Mouse (Mus musculus) Patski (cell line): ENCODE measurements around the gene Map3k12. TPM values are rescaled to one million over a fixed set of nuclear protein-coding genes. Genes with fewer than 3 reads are reported as not detected.

Experiments
- ATAC-seq: fragments of 100-300 bp; one replicate; pipeline ENCODE4 v1.8.0; 2021
- CTCF ChIA-PET: fragments of 350-600 bp; sonication (Branson Sonifier 250); formaldehyde crosslinking; loops from one replicate; lab custom pipeline; 2022; ENCODE audit warnings: inconsistent platforms; lab: Charles Lee
- POLR2A ChIA-PET: fragments of 350-600 bp; sonication (Branson Sonifier 250); formaldehyde crosslinking; loops from one replicate; lab custom pipeline; 2022; ENCODE audit warnings: antibody characterized with exemption, inconsistent platforms; lab: Charles Lee
- DNase-seq: peaks from one replicate; pipeline ENCODE4 v3.0.0-alpha.2; 2011; ENCODE audit warnings: low read depth, low spot score
- H3K27me3 ChIP-seq: fragments of 371-371 bp; one replicate; pipeline ENCODE4 v1.5.1; 2021
- CTCF ChIP-seq: fragments of 100-300 bp; IDR thresholded peaks from one replicate; pipeline ENCODE4 v1.5.1; 2021
- in situ Hi-C: fragments of 300-500 bp; cut with MboI; formaldehyde crosslinking; loops from 3 replicates; pipeline ENCODE4 v1.11.1; 2018; ENCODE audit warnings: low pct_unique_long_range_greater_than_20kb, mixed read lengths
- polyA plus RNA-seq: library from polyadenylated mRNA; unstranded; gene quantifications from one replicate; pipeline ENCODE4 v1.2.3, GENCODE M21; 2021

The Map3k12 gene
- polyA plus RNA-seq, 1 experiment from 2014 or later = 41.5 TPM

GRCm38 (mm10) chr15:102513004-102513403 is 3.9 kb downstream of the Map3k12 start:
- ChIA-PET CTCF (interaction anchor here (0.8 to 1.4 kb wide), 2 partner anchors 8 to 13 kb away, joined by 3 read pairs; no protein-coding TSS in a partner anchor), POLR2A (no interaction called here)
- no peaks in the 10 kb centered on the region for H3K27me3 ChIP-seq
- no peak for ATAC-seq
- in situ Hi-C loops = no loop called here
- no peak for DNase-seq
- TF ChIP-seq CTCF = no peak

- ATAC-seq (no peak), DNase-seq (no peak)
- CTCF ChIA-PET = interaction anchor here (0.8 to 1.4 kb wide), 2 partner anchors 8 to 12 kb away, joined by 3 read pairs; no protein-coding TSS in a partner anchor
- POLR2A ChIA-PET = interaction anchor here (0.8 kb wide), 1 partner anchor 32 kb away, joined by 3 read pairs; no protein-coding TSS in a partner anchor
- no peak for TF ChIP-seq CTCF
- in situ Hi-C loops = no loop called here
- H3K27me3 ChIP-seq = no peaks in the 10 kb centered on the region
Observed at GRCm38 (mm10) chr15:102512471-102512870, 4.4 kb downstream of the Map3k12 start.

- no peak for DNase-seq
- ChIA-PET CTCF (no interaction called here), POLR2A (interaction anchor here (0.8 to 2.5 kb wide), 2 partner anchors 10 to 33 kb away, joined by 3 to 8 read pairs; no protein-coding TSS in a partner anchor)
- TF ChIP-seq CTCF = no peak
- H3K27me3 ChIP-seq = no peaks in the 10 kb centered on the region
- ATAC-seq = no peak
- in situ Hi-C loops = no loop called here
Observed at GRCm38 (mm10) chr15:102512010-102512409, 4.9 kb downstream of the Map3k12 start.

- POLR2A ChIA-PET = interaction anchor here (0.5 to 2.5 kb wide), 3 partner anchors 10 to 14 kb away, joined by 3 to 8 read pairs (median 5); no protein-coding TSS in a partner anchor
- in situ Hi-C loops = no loop called here
- DNase-seq (no peak), ATAC-seq (no peak)
- TF ChIP-seq CTCF = no peak
- H3K27me3 ChIP-seq = no peaks in the 10 kb centered on the region
- CTCF ChIA-PET = interaction anchor here (0.9 to 1.5 kb wide), 2 partner anchors 13 to 14 kb away, joined by 3 to 6 read pairs; partner anchors contain the start of gene Npff
Observed at GRCm38 (mm10) chr15:102511285-102511833, 5.5 kb downstream of the Map3k12 start.

- TF ChIP-seq CTCF = no peak
- POLR2A ChIA-PET = interaction anchor here (1.1 to 2.5 kb wide), 3 partner anchors 8 to 11 kb away, joined by 5 to 8 read pairs (median 6); partner anchors contain the start of gene Tarbp2
Observed at GRCm38 (mm10) chr15:102510590-102511284, 6.1 kb downstream of the Map3k12 start.

GRCm38 (mm10) chr15:102510110-102510509 is 6.8 kb downstream of the Map3k12 start:
- POLR2A ChIA-PET = interaction anchor here (1.1 to 2.5 kb wide), 3 partner anchors 9 to 10 kb away, joined by 5 to 8 read pairs (median 6); partner anchors contain the start of gene Tarbp2
- CTCF ChIA-PET = interaction anchor here (1.1 to 1.5 kb wide), 2 partner anchors 14 to 15 kb away, joined by 3 to 6 read pairs; partner anchors contain the start of gene Npff
- TF ChIP-seq CTCF = no peak
- no peaks in the 10 kb centered on the region for H3K27me3 ChIP-seq
- in situ Hi-C loops = no loop called here
- ATAC-seq (peak; percentile 11), DNase-seq (no peak)

More at GRCm38 (mm10) chr15:102510590-102511284, 6.1 kb downstream of the Map3k12 start:
- ATAC-seq (peak; percentile 78), DNase-seq (peak; percentile 51)
- in situ Hi-C loops = no loop called here
- CTCF ChIA-PET = interaction anchor here (0.9 to 1.5 kb wide), 3 partner anchors 12 to 14 kb away, joined by 3 to 6 read pairs (median 3); partner anchors contain the start of gene Npff
- no peaks in the 10 kb centered on the region for H3K27me3 ChIP-seq

GRCm38 (mm10) chr15:102508336-102508735 is 8.5 kb downstream of the Map3k12 start:
- in situ Hi-C loops = no loop called here
- CTCF ChIA-PET = interaction anchor here (1.2 to 1.4 kb wide), 2 partner anchors 10 to 14 kb away, joined by 3 read pairs; partner anchors contain the start of gene Tarbp2
- no peak for TF ChIP-seq CTCF
- DNase-seq (no peak), ATAC-seq (no peak)
- POLR2A ChIA-PET = interaction anchor here (0.6 to 2.5 kb wide), 3 partner anchors 9 to 12 kb away, joined by 3 to 8 read pairs (median 6); partner anchors contain the start of gene Tarbp2
- H3K27me3 ChIP-seq = no peaks in the 10 kb centered on the region

- POLR2A ChIA-PET = interaction anchor here (1.2 to 2.5 kb wide), 2 partner anchors 11 to 13 kb away, joined by 6 to 8 read pairs; no protein-coding TSS in a partner anchor
- in situ Hi-C loops = no loop called here
- no peaks in the 10 kb centered on the region for H3K27me3 ChIP-seq
- no peak for ATAC-seq
- CTCF ChIA-PET = interaction anchor here (0.8 to 1.9 kb wide), 3 partner anchors 9 to 18 kb away, joined by 3 to 5 read pairs (median 3); partner anchors contain the start of genes Map3k12, Npff and Tarbp2
- no peak for TF ChIP-seq CTCF
- no peak for DNase-seq
Observed at GRCm38 (mm10) chr15:102507561-102507960, 9.3 kb downstream of the Map3k12 start.

- ATAC-seq = no peak
- no peak for TF ChIP-seq CTCF
- H3K27me3 ChIP-seq = no peaks in the 10 kb centered on the region
- POLR2A ChIA-PET = interaction anchor here (0.6 to 2.5 kb wide), 3 partner anchors 10 to 128 kb away, joined by 3 to 8 read pairs (median 6); no protein-coding TSS in a partner anchor
- CTCF ChIA-PET = interaction anchor here (0.8 to 1.9 kb wide), 2 partner anchors 10 to 18 kb away, joined by 3 to 5 read pairs; partner anchors contain the start of genes Map3k12 and Npff
- DNase-seq = no peak
- in situ Hi-C loops = no loop called here
Observed at GRCm38 (mm10) chr15:102506864-102507263, 10.0 kb downstream of the Map3k12 start.

GRCm38 (mm10) chr15:102506464-102506830 is 10.4 kb downstream of the Map3k12 start:
- ChIA-PET POLR2A (interaction anchor here (0.6 to 0.7 kb wide), 2 partner anchors 40 to 129 kb away, joined by 3 to 8 read pairs; no protein-coding TSS in a partner anchor), CTCF (interaction anchor here (1.9 kb wide), 1 partner anchor 19 kb away, joined by 5 read pairs; the partner anchor contains the start of gene Npff)
- DNase-seq (no peak), ATAC-seq (no peak)
- no peak for TF ChIP-seq CTCF
- in situ Hi-C loops = no loop called here
- H3K27me3 ChIP-seq = no peaks in the 10 kb centered on the region
